Mouse (Mus musculus) R1 (cell line): ENCODE measurements at regions not wholly inside any gene's neighbourhood (a gene's known extent, or its start where the extent isn't known, plus 50 kb on each side); places are given as distances from the start of the nearest gene placed in this dataset.
"Not testable (repeated sequence)": the region's sequence is repeated elsewhere in the genome, so short reads cannot be mapped to it uniquely, and the experiment has no call there.

Source experiments
- DNase-seq: peaks from one replicate; pipeline ENCODE4 v3.0.0-alpha.2; 2018; ENCODE audit warnings: low read depth, low spot score

DNA sequence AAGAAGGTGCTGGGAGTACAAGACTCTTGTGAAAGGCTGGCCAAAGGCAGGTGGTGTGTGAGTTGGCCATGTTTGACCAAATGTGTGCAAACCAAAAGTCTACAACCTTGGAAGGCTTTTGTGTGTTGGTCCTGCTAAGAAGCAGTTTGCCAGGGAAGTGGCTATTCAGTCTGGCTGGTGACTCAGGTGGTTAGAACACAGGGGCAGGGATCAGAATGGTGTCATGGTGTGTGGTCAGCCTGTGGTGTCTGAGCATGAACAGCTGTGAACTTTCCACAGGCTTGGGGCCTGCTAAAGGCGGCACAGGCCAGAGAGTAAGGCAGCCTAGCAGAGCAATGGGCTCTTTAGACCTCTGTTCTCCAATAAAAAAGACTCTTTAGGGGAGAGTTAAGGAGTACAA lies 171.6 kb upstream of the Klf14 start:
- no peak for DNase-seq

DNA sequence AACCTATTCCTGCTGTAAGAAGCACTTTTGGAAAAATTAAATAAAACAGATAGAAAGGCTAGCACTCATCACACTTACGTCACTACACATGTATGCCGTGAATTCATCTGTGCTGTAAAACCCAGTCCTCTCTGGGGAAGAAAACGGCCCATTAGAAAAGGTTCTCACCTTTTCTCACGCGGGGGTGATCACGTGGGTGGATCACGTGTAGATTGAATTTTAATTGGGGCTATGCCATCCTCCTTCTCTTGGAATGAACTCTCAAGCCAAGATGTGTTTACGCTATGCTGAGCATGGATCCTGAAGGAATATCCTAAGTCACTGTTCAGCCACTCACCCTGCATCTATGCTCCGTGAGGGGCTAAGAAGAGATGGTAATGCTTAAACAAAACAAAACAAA lies 172.8 kb upstream of the Klf14 start:
- no peak for DNase-seq

DNA sequence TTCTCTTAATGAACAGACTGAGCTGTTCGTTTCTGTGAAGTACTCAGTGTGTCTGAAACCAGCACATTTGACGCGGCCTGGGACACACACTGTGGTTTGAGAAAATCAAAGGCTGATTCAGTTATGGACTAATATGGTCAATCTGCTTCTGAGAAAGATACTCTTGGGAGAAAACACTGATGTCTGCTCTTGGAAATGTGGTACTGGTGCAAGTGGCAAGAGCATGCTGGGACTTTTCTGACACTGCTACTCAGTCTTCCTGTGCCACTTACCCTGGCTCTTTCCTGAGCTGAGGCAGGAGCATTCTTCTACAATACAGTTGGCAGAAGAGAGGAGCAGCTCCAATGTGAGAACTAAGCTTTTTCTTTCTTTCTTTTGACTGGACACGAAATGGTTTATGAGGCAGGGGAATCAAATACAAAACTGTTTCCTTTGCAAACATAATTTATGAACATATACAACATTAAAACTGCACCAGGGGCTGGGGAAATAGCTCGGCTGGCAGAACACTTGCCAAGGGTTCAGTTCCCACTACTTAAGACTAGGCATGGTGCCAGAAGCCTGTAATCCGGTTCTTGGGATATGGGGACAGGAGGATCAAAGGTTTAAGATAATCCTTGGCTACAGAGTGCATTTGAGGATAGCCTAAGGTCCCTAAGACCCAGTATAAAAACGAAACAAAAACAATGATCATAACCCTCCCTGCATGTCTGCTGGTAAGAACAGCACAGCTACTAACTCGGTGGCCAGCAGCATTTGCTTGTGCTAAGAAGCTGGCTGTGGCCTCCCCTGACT lies 173.7 kb upstream of the Klf14 start:
- no peak for DNase-seq

DNA sequence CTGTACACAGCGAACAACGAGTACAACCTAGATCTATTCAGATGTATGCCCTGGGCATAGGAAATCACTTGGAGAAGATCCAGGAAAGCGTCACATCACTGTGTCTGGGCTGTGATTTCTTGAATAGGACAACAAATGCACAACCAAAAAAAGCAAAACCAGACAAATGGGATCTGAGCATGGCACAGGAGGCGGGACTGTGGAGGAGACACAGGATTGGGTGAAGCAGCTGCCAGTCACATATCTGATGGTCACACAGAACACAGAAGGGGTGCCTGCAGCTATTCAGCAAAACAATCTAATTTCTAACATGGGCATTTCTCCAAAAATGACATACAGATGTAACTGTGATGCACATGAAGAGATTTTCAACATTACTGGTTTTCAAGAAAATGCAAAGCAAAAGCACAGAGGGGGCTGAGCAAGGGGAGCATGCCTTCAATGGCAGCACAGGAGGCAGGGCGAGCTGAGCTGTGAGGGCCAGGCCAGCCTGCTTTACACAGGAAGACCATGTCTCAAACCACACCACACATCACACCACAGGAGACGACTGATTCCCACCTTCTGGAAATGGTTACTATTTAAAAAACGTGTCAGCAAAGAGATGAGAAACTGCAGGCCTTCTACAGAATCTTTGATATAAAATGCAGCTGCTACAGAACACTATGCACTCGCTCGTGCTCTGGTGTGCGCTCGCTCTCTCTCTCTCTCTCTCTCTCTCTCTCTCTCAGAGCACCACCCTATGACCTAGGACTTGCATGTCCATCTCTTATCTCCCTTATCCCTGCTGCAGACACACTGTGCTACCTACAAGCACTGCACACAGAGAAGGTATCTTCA lies 175.2 kb upstream of the Klf14 start:
- DNase-seq = peak; percentile 32

DNA sequence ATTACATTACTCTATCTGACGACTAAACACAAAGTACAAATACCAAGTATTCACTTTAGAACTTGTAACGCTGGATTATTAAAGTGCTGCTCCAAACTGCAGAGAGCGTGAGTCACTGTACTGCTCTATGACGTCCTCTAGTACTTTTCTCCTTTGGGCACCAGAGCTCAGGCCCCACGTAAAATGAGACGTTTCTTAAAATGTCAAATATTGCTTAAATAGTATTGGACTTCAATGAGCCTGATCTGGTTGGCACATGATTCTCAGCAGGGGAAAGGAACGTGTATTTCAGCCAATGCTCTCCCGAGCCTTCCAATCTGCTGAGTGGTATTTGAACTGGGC lies 175.8 kb upstream of the Klf14 start:
- DNase-seq = no peak

DNA sequence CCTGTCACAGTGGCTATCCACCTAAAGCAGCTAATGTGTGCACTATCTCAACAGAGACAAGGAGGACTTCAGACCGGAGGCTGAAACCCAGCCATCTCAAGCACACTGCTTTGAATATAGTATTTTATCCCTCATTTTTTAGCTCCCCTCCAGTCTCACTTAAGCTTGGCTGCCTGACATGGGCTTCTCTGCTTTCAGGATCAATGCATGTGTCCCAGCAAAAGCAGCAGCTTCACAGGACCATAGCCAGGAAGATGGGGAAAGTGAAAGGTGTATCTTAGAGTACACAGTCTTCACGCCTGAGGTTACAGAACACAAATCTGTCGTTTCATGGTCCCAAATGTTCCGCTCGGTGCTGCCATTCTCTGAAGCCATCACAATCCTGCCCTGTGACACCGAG lies 176.7 kb upstream of the Klf14 start:
- DNase-seq = no peak

DNA sequence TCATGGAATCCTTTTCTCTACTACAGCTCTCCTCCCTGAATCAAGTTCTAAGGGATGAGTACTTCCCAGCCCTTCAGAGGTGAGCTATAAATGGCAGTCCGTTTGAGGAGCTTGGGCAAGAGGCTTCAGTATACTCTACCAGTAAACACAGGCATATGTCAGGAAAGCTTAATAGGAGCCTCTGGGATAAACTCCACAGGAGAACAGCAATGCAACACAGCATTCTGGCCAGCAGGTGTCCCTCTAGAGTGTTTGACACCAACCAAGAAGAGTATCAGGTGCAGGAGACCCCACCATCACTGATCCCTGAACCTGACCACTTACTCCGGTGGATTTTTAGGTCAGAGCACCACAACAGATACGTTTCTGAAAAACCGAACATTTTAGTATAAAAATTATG lies 178.0 kb upstream of the Klf14 start:
- DNase-seq = peak; percentile 71

DNA sequence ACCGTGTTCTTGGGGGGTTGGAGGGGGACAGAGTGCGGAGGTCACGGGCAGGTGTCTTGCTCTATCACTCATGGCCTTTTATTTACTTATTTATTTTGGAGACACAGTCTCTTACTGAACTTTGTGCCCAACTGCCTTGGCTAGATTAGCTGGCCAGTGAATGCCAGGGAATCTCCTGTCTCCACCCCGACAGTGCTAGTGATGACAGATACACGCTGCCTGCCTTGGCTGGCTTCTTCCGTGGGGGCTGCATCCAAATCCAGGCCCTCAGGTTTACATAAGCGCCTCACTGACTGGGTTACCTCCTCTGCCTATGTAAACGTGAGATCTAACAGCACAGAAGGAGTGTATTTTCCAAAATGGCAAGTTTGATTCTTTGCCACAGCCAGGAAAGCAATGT lies 178.5 kb upstream of the Klf14 start:
- no peak for DNase-seq

DNA sequence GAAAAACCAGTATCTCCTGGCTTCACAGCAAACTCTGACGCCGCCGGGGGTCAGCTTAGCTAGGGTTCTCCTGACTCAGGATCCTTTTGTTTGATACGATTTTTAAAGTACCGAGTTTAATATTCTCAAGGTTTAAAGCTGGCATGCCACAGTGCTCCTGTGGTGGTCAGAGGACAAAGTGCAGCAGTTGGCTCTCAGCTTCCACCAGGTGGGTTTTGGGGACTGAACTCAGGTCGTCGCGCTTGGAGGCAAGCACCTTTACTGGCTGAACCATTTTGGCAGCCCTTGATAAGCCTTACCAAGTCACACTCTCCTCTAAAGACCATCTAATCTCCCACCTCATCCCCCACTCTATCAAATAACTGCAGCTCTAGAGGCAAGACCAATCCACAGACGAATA lies 181.1 kb upstream of the Klf14 start:
- DNase-seq = no peak

DNA sequence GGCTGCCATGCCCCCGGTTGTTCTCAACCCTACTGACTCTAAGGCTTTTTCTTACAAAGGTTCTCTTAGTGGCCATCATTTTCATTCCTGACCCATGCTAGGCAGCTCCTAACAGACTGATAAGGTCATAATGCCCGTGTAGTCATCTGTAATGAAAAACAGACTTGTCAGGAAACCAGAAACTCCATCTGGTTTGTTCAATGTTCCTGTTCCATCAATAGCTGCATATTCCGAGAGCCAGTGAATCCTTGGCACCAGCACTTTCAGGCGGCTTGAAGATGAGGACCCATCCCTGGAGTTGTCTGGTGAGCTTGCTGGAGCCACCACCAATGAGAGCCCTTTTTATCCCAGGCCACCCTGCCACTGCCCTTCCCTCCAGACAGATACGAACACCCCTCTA lies 181.7 kb upstream of the Klf14 start:
- no peak for DNase-seq

DNA sequence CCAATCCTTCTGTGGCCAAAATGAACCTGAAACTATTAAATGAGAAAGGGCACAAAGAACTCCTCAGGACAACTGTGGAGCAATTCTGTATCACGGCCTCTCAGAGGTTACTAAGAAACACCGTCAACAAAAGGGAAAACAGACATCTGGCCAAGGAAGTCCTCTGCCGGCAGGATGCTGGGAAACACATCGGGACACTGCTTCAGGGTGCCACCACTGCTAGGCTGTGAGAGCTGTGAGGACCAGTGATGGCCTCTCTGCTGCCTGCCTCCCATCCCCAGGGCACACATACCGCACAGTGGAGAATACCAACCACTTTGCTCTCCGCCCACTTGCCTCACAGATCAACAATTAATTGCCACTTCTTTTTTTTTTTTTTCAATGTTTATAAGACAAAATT lies 182.6 kb upstream of the Klf14 start:
- DNase-seq = no peak

DNA sequence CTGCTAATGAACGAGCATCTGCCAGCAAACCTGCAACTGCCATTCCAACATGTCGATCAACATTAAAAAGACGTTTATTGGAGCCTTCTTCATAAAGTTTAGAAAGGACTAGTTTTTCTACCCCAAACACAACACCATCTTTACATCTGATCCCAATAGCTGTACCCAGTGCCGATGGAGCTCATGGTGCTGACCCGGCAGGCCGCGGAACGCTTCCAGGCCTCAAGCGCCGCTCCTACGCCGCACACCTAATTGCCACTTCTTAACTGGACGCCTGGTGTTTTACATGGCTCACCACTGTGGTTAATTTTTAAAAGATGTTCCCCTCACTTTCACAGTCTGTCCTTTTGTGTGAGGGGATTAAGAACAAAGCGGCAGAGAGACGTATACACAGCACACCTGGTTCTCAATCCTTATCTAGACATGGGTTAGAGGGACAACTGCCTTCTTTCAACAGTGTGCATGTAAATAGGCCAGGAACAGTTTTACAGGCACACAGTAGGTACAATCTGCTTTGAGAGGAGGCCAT lies 183.7 kb upstream of the Klf14 start:
- not testable (repeated sequence) for DNase-seq

DNA sequence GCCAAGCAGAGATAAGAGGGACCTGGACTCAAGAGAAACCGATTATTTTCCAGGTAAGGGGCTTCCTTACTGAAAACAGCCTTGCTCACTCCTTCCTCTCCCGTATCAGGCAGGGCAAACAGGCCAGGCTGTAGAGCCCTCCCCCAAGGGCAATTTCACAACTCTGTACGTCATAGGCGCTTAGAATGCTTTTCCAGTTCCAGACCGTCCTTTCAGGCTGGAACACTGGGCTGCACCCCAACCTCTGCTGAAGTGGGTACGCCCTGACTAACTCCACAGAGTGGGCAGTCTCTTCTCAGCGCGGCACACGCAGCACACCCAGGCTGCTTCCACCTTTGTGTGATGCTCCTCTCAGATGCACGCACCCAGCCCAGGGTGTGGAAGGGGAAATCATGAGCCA lies 186.8 kb upstream of the Klf14 start:
- no peak for DNase-seq

DNA sequence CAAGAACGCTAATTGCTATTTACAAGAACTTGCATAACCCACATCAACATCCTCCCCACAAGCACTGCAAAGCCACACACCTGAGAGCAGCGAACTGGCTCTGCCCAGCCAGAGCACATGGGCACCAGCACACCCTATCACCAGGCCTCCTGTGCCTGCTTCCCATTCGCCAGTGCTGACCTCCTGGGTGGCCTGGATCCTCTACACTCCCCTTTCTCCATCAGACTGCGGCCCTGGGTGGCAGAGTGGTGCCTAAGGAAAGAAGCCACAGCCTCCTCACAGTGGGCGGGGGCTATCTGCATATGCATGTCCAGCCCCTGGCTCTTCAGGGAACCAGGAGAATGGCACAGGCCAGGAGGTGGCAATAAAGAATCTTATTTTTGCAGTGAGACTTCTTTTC lies 187.9 kb upstream of the Klf14 start:
- no peak for DNase-seq

DNA sequence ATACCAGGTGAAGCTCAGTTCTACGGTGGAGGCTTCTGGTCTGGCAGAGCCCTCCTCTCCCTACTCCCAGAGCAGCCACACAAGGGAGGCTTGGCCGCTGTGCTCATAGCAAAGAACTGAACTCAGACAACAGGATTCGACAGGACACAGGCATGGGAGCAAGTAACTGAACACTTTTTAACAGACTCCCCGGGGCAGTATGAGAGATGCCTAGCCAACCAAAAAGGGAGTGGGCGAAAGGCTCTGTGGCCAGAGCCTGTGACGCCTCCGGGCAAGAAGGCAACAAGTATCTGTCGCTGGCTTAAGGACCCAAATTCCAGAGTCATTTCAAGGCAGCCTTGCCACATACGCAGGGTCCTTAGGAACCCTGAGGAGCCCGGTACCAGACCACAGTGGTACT lies 188.8 kb upstream of the Klf14 start:
- no peak for DNase-seq

DNA sequence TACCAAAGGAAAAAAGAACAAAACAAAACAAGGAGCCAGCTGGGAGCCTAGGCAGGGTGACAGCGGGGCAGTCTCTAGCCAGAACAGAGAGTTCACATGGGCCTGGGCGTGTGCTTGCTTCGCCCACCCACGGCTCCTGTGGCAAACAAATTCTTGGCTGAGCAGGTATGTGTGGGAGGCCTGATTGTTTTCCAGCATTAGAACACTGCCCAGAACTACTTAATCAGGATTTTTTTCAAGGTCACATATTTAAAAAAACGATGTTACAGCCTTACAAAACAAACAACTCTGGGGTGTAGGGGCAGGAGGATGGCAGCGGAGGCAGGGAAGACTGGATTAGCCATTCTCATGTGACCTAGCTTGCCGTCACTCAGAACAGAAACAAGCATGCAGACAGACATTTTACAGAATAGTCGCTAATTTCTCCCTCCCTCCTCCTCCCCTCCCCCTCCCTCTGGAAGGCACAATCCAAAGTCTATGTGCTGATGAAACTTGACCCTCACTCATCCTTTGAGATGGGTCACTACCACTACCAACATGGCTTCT lies 189.5 kb upstream of the Klf14 start:
- DNase-seq = no peak

DNA sequence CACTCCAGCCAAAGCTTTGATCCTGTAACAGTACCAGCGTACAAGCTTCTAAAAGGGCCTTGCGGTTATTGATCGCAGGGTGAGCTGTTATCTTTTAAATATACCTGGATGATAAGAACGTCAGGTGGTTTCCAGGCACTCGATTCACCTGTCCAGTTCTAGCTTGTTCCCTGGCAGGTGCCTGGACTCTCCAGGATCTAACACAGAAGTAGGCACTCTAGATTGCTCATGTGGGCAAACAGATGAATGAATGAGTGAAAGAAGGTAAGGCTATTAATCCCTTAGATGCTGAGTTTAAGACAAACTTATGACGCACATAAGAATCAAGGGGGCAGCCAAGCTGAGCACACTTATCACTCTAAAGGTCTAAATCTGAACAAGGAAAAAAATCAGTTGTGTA lies 190.3 kb upstream of the Klf14 start:
- no peak for DNase-seq

DNA sequence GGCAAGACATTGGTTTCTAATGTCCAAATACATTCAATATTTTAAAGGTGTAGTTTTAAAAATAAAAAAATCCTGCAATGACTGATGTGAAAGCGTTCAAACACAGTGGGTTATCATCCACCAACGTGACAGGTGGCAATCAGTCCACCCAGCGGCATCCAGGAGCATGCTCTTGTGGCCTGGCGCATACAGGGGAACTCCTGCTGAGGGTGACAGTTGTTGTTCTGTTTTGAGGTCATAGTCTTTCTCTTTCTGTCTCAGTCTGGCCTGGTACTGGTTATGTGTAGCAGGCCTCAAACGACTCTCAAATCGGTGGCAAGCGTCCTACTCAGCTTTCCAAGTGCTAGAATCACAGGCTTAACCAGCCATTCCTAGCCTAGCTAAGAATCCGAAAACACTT lies 191.5 kb upstream of the Klf14 start:
- DNase-seq = no peak

DNA sequence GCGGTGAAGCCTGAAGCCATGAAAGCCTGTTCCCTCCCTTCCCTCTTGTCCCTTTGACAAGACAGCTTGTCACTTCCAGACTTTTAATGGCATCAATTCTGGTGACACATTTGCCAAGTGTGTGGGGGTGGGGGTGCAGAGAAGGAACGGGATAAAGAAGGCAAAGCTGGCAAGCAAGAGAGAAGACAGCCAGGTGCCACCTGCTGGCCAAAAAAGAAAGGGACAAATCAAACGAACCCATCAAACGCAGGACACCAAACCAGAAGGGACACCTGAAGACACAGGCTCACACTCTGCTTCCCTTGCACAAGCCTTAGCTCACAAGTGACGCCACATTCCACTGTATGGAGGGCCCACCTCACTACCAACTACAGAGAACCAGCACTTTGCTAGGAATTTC lies 197.0 kb upstream of the Klf14 start:
- DNase-seq = peak; percentile 37

DNA sequence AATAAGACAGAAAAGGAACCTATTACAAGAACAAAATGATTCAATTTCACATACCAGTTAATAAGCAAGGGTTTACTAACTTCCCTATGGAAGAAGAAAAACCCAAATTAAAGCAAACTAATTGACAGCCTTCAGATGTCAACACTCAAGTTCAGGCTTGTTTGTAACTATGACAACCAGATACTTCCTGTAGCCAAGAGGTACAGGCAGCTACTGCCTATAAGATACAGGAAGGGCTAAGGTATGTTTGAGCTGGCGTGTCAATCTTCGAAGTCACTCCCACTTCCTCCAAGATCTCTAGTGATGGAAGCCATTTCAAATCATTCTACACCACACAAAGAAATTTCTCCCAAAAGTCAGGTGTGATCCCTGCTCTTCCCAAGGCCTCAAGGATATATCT lies 198.1 kb upstream of the Klf14 start:
- no peak for DNase-seq

DNA sequence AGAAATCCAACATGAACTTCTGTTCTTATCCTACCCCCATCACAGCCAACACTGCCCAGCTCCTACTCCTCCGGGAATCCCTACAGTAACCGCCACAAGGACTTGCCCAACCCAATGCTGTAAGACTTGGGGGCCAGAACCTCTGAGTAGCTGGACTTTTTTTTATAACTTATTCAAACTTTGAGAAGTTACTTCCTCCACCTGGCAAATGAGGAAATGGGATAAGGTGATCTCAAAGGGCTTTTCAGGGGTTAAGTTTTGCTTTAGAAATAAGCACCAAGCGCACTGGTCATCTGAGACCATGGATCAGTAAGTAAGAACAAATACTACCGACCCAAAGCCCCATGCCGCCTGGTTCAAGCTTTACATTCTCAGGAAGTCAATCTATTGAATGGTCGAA lies 198.6 kb upstream of the Klf14 start:
- no peak for DNase-seq

DNA sequence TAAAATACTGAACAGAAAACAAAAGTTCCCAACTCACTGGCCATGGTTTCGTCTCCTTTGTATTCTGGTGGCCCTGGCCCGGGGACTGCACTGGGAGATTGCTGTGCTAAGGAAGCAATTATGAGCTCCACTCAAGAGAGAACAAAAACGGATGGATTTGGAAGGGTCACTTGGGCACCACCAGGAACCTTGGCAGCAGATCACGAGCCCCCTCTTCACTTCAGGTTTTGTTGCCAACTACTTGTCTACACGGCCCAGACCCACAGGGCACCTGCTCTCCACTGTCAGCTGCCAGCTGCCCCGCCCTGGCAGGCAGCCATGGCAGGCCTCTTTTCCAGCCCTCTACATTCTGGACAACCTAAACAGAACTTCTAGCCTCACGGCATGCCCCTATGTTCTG lies 199.8 kb upstream of the Klf14 start:
- DNase-seq = no peak

DNA sequence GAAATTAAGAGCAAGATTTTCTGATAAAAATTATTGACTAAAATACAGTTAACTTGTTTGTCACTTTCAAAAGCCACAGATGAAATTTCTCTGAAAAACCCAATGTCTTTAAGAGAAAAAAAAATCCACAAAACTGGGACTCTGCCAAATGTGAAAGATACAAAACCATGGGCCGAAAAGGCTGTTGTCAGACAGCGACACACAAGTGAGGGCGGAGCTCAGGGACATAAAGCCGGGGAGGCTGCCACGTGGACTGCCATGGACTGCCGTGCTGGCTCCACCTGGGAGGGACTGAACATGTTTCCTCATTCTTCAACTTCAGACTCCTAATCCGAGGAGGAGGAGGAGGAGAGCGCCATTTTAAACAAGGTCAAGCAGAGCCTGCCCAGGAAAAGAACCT lies 200.4 kb upstream of the Klf14 start:
- no peak for DNase-seq
